Mouse (Mus musculus) erythroblast, embryonic 14.5 days (primary cell): ENCODE results near the gene Dyx1c1.

ENCODE experiments used
- GATA1 ChIP-seq: IDR thresholded peaks from 2 replicates; pipeline ENCODE4 v1.6.1; 2012; ENCODE audit warnings: low read length, inconsistent platforms, mixed read lengths
- TAL1 ChIP-seq: IDR thresholded peaks from 3 replicates; pipeline ENCODE4 v1.6.1; 2012; ENCODE audit warnings: low read length, inconsistent platforms, mixed read lengths

DNA sequence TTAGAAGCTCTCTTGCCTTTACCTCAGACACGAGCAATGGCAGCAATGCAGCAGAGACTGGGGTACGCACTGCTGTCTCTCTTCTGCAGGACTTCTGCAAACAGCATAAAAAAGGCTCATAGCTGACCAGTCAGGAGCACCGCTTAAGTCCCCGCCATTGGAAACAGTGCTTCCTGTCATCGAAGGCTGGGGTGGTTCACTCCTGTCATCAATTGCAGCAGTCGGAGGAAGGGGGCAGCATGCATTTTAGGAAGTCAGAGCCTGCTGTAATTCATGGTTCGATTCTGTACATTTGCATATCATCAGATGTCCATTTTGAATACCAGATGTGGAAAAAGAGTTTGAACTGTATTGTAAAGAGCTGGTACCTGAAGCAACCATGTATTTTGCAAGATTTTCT is 42.9 kb upstream of the Dyx1c1 start:
- no peak for TF ChIP-seq GATA1
- TF ChIP-seq TAL1: no peak
